Mouse (Mus musculus): ENCODE results near the gene Sall1.

The Sall1 gene

DNA sequence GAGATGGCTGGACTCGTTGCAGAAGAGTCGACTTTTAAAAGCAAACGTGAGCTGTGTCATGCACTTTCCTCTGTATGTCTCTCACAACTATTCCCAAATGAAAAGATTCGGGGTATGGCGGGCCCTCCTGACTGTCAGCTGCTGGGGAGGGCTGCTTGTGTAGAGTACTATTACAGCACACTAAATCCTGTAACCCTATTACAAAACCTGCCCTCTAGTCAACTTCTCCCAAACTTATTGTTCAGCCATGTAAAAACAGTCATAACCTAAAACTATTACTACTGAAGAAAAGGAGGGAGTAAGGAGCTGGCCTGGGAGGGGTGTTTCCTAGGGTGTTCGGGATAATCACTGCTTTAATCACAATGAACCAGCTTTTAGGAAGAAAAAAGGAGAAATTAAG, 4.1 kb downstream of the Sall1 start:
- no peak for DNase-seq (ENCODE audit: low read depth in 2 of 2, low spot score in 2 of 2)

GRCm38 (mm10) chr8:89038920-89039319, 5.0 kb downstream of the Sall1 start:
- DNase-seq (ENCODE audit: low read depth in 2 of 2, low spot score in 2 of 2): no peak

- DNase-seq (ENCODE audit: low read depth in 2 of 2, low spot score in 2 of 2): no peak
These were observed 6.3 kb downstream of the Sall1 start for GRCm38 (mm10) chr8:89037536-89038236.

- DNase-seq (ENCODE audit: low read depth in 2 of 2, low spot score in 2 of 2): no peak
These were observed 11.6 kb downstream of the Sall1 start for GRCm38 (mm10) chr8:89032412-89032811.

- no peak for DNase-seq (ENCODE audit: low read depth in 2 of 2, low spot score in 2 of 2)
These were observed 15.8 kb downstream of the Sall1 start for GRCm38 (mm10) chr8:89028156-89028555.

DNA sequence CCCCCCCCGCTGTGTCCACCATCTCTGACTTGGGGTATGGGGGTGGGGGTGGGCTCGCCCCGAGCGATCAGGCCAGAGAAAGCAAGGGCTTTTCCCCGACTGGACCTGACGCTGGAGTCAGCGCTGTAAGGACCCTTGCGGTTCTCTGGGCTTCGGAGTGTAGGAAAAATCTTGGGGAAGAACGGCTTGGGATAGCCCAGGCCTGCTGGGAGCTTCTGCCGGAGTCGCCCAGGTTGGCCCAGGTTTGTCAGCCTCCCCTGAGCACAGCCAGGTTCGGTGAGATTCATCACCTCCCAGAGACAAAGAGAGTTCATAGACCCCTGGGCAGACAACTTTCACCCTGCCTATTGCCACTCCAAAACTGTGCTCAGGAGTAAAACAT, 17.8 kb downstream of the Sall1 start:
- no peak for DNase-seq (ENCODE audit: low read depth in 2 of 2, low spot score in 2 of 2)

DNA sequence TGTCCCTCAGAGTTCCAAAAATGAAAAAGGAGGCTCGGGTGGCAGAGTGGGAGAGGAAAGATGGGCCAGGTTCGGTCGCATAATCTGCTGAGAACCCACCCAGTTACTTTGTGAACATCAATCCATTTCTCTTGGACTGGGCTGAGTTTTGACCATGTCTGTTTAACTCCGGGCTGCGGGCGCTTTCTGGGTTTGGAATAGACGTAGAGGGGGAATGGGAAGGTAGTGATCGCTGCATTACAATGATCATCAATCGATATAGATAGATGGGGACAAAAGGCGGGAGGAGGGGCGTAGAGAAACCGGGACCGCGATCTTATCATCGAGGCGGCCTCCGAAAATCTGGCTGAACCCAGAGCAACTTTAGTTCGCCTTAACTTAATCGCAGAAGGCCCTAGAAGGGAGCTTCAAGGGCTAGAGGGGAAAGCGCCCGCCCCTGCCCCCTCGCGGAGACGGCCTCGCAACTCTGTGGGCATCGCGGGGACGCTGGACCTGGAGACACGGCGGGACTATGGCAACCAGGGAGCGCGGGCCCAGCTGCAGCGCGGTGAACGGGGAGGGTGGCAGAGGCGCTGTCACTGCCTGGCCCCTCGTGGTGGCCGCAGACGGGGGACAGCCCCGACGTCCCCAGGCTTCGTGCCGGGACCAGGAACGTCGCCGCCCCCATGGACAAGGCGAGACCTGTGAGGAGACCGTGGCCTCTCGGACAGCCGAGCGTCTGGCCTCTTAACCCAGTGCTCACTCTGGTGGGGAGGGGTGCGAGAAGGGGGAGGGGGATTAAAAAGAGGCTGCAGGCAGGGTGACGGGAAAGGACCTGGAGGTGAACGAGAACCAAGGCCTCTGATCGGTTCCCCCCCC, 18.5 kb downstream of the Sall1 start:
- DNase-seq (ENCODE audit: low read depth in 2 of 2, low spot score in 2 of 2): no peak

DNA sequence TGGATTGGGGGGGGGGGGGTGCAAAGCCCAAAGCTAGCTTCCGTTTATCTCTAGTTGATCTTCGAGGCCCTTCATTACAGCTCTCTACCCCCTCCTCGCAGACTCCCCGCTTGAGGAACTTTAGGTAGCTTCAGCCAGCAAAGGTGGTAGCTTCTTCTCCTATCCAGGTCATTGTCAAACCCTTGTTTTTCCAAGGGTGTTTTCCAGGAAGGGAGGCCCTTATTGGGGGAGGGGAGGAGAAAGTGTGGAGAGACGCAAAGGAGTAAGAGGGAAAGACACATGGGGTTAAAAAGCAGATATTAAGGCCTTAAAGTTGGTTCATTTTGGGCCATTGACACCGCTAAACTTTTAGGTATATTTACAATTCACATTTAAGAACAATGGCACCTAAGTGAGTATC, 19.2 kb downstream of the Sall1 start:
- DNase-seq (ENCODE audit: low read depth in 2 of 2, low spot score in 2 of 2): no peak

- no peak for DNase-seq (ENCODE audit: low read depth in 2 of 2, low spot score in 2 of 2)
These were observed 22.8 kb downstream of the Sall1 start for GRCm38 (mm10) chr8:89021139-89021538.

- no peak for DNase-seq (ENCODE audit: low read depth in 2 of 2, low spot score in 2 of 2)
These were observed 26.1 kb downstream of the Sall1 start for GRCm38 (mm10) chr8:89017891-89018290.

- DNase-seq (ENCODE audit: low read depth in 2 of 2, low spot score in 2 of 2): no peak
These were observed 27.4 kb downstream of the Sall1 start for GRCm38 (mm10) chr8:89016465-89017070.

DNA sequence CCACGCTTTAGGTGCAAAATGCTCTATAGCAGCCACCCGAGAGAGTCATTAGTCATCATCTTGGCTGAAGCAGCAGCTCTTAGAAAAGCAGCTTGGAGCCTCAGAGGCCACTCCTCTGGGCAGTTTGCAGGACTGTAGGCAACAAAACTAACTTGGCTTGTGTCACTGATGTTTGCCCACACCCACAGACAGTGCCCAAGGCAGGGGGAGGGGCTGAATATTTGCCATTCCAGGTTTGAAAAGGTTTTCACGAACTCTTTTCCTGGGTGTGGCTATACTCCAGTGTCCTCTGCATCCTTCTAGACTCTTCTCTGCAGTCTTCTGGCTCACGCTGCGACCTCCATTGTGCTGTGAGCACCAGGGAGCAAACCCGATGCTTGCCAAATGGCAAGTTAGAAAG, 28.4 kb downstream of the Sall1 start:
- DNase-seq (ENCODE audit: low read depth in 2 of 2, low spot score in 2 of 2): no peak

DNA sequence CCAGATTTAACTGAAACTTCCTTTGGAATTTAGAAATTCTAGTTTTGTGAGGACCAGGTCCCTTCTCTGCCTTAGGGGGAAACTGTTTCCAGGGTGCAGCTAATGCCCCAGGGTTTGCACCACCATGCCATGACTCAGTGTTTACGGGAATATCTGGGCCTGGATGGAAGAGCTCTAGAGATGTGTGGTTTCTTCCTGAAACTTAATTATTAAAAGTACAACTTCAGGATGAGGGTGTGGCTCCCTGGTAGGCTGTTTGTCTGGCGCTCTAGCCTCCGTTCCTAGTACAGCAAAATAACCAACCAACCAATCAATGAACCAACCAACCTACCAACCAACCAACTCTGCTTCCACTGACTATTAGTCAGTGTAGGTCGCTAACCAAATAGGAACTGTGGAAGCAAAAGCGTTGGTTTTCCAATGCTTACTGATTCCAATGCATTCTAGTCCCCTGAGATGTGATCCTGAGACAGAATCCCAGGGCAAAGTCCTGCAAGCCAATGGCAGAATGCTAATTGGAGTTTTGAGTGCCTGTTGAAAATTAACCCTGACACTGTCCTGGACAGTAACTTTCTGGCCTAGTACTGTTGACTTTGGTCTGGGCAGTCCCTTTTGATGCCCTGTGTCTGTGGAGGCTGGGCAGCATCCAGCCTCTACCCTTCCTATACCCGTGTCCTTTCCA, 31.0 kb downstream of the Sall1 start:
- no peak for DNase-seq (ENCODE audit: low read depth in 2 of 2, low spot score in 2 of 2)

- no peak for DNase-seq (ENCODE audit: low read depth in 2 of 2, low spot score in 2 of 2)
These were observed 31.8 kb downstream of the Sall1 start for GRCm38 (mm10) chr8:89012024-89012712.

DNA sequence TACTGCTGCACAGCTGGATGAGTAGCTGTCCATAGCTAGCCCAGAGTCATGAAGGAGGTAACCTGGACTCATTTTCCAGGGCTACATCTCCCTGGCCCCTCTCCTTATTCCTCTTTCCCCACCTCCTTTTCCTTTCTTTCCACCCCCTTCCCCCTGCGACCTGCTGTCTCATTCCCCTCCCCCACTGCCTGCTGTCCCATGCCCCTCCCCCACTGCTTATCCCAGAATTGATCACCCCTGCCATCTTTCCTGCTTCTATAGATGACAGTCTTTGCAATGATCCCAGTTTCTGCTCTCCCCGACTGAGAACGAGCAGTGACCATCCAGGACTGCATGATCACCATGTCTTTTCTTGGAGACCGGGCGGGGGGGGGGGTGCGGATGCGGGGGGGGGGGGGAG, 35.2 kb downstream of the Sall1 start:
- no peak for DNase-seq (ENCODE audit: low read depth in 2 of 2, low spot score in 2 of 2)

DNA sequence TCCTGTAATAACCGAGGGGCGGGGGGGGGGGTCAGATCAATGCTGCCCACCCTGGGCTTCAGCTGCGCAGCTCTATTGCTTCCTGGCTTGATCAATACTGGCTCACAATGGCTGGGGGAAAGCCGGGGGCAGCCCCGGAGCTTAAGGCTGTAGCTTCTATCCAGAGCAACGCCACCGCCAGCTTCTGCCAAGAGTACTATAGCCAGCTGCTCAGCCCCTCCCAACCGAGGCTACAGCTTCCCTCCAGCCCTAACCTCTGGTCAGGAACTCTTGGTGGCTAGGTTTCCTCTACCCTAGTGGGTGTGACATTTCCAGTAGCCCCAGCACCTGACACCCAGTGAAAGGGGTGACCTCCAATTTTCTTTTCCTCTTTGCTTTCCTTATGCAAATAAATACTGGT, 36.8 kb downstream of the Sall1 start:
- no peak for DNase-seq (ENCODE audit: low read depth in 2 of 2, low spot score in 2 of 2)

- DNase-seq (ENCODE audit: low read depth in 2 of 2, low spot score in 2 of 2): no peak
These were observed 37.5 kb downstream of the Sall1 start for GRCm38 (mm10) chr8:89006426-89006825.

GRCm38 (mm10) chr8:89005797-89006196, 38.2 kb downstream of the Sall1 start:
- no peak for DNase-seq (ENCODE audit: low read depth in 2 of 2, low spot score in 2 of 2)

DNA sequence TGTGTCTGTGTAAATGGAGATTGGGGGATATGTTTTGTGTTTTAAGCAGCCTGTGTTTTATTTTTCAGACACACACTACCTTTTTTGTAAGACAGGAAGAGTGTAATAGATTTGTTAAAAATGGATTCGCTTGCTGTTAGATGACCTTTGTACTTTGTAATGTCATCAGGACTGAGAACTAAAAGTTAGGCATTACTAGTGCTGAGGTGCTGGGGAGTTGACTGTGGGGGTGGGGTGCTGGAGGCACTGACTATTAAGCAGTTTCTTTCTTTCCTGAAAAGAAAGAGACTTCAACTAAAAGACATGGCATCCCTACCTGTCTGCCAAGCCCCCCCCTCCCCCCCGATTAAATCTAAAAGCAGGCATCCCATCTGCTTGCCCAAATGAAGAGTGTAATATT, 39.9 kb downstream of the Sall1 start:
- DNase-seq (ENCODE audit: low read depth in 2 of 2, low spot score in 2 of 2): no peak

GRCm38 (mm10) chr8:89003336-89003896, 40.5 kb downstream of the Sall1 start:
- no peak for DNase-seq (ENCODE audit: low read depth in 2 of 2, low spot score in 2 of 2)

DNA sequence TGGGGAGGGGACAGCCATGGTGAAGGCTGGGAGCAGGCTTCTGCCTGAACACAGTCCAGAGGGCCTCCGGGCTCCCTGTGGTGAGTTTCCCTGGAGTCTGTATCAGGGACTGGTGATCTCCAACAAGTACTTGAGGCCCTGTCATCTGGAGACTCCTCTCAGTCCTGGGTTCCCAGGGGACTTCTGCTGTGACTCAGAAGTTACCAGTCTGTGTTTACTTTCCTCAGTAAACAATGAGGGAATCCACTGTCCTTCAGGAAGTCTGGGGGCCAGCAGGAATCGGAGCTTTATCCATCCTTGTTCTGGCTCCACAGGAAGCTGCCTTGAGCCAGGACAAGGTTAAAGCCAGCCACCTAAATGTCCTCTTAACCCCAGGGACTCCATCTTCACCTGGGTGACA, 41.8 kb downstream of the Sall1 start:
- no peak for DNase-seq (ENCODE audit: low read depth in 2 of 2, low spot score in 2 of 2)

Measured in CD8-positive naive resting alpha-beta T cell, adult 2 months (primary cell).